Mouse (Mus musculus): ENCODE data around the gene Slc35f1. TPM values are rescaled to one million over a fixed set of nuclear protein-coding genes. Genes with fewer than 3 reads are reported as not detected.

Slc35f1 gene
- polyA plus RNA-seq, 1 experiment from 2014 or later = 1.7 TPM

- Histone ChIP-seq H3K36me3 (no peaks in the 10 kb centered on the region), H3K27ac (no peak overlapping the region), H3K4me1 (peaks cover 5% of the 10 kb centered on the region), H3K9me3 (replicated peaks) (no peaks in the 10 kb centered on the region), H3K27me3 (ENCODE audit: low read depth, poor library complexity, severe bottlenecking) (no peaks in the 10 kb centered on the region), H3K4me3 (no peak overlapping the region)
- DNase-seq (ENCODE audit: low spot score) = peak; percentile 48
- WGBS = 20% methylated on average over 10 of the region's 10 CpGs
These were observed 52.5 kb downstream of the Slc35f1 start for GRCm38 (mm10) chr10:52742671-52743379.

GRCm38 (mm10) chr10:52743831-52744230 lies 53.5 kb downstream of the Slc35f1 start:
- Histone ChIP-seq H3K4me1 (peaks cover 5% of the 10 kb centered on the region), H3K27me3 (ENCODE audit: low read depth, poor library complexity, severe bottlenecking) (no peaks in the 10 kb centered on the region), H3K36me3 (no peaks in the 10 kb centered on the region), H3K27ac (no peak overlapping the region), H3K4me3 (no peak overlapping the region), H3K9me3 (replicated peaks) (no peaks in the 10 kb centered on the region)
- WGBS = 90% methylated on average over 3 of the region's 3 CpGs
- no peak for DNase-seq (ENCODE audit: low spot score)

DNA sequence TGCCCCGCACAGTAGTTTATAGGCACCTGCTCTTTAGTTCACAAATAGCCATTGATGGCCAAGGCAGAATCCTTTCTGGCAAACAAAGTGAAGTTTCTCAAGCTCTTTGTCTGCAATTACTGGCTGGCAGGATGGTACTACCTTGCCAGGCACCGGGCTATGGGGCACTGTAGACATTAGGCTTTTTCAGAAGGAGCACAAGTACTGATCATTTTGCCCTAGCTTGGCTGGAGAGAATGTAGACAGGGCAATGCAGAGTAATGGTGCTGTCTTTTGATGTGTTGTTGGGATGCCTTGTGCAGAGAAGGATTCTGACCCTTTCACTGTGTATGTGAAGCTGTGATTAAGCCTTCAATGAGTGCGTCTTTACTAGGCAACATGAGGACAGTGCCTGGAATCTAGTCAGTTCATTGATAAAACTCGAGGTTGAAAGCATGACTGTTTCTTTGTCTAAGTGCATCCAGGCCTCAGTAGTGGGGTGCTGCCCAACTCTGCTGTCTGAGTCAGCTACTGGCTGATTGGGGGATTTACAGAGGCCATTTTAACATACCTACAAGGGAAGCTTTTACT lies 57.8 kb downstream of the Slc35f1 start:
- no peak for DNase-seq (ENCODE audit: low spot score)

GRCm38 (mm10) chr10:52755949-52756679 lies 65.8 kb downstream of the Slc35f1 start:
- Histone ChIP-seq H3K27me3 (ENCODE audit: low read depth, poor library complexity, severe bottlenecking) (no peaks in the 10 kb centered on the region), H3K27ac (no peak overlapping the region), H3K4me1 (no peaks in the 10 kb centered on the region), H3K36me3 (no peaks in the 10 kb centered on the region), H3K9me3 (replicated peaks) (no peaks in the 10 kb centered on the region), H3K4me3 (no peak overlapping the region)
- DNase-seq (ENCODE audit: low spot score) = no peak
- WGBS = 86% methylated on average over 13 of the region's 13 CpGs

More for the DNA sequence above, 57.8 kb downstream of the Slc35f1 start:
- H3K4me1 ChIP-seq = no peaks in the 10 kb centered on the region
- H3K27me3 ChIP-seq (ENCODE audit: low read depth, poor library complexity, severe bottlenecking) = no peaks in the 10 kb centered on the region
- WGBS = 83% methylated on average over 4 of the region's 4 CpGs
- H3K27ac ChIP-seq = no peak overlapping the region
- no peaks in the 10 kb centered on the region for H3K9me3 ChIP-seq (replicated peaks)
- H3K4me3 ChIP-seq = no peak overlapping the region
- H3K36me3 ChIP-seq = no peaks in the 10 kb centered on the region

- Histone ChIP-seq H3K4me1 (no peaks in the 10 kb centered on the region), H3K4me3 (no peak overlapping the region), H3K27ac (no peak overlapping the region), H3K36me3 (no peaks in the 10 kb centered on the region), H3K27me3 (ENCODE audit: low read depth, poor library complexity, severe bottlenecking) (no peaks in the 10 kb centered on the region), H3K9me3 (replicated peaks) (no peaks in the 10 kb centered on the region)
- no peak for DNase-seq (ENCODE audit: low spot score)
- 88% methylated on average over 4 of the region's 4 CpGs for WGBS
These were observed 67.3 kb downstream of the Slc35f1 start for GRCm38 (mm10) chr10:52757496-52758260.

DNA sequence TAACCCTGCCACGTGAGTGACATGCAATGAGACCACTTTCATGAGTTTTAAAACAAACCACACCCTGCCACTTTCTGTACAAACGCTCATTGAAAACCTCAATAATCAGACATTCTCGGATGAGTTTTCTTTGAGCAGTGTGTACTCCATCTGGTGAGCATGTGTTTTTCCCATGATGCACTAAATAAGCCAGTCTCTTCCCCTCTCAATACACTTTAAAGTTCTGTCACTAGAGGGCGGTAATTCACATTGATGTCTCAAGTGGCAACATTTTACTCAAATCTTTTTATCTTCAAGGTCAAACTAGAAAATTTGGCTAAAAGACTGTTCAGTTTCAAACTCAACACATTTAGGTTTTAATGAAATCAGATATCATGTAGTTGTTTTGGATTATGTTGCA lies 68.3 kb downstream of the Slc35f1 start:
- H3K27ac ChIP-seq = no peak overlapping the region
- no peaks in the 10 kb centered on the region for H3K36me3 ChIP-seq
- no peak for DNase-seq (ENCODE audit: low spot score)
- no peaks in the 10 kb centered on the region for H3K9me3 ChIP-seq (replicated peaks)
- H3K4me1 ChIP-seq = no peaks in the 10 kb centered on the region
- H3K27me3 ChIP-seq (ENCODE audit: low read depth, poor library complexity, severe bottlenecking) = no peaks in the 10 kb centered on the region
- no peak overlapping the region for H3K4me3 ChIP-seq
- 33% methylated on average over 4 of the region's 4 CpGs for WGBS

DNA sequence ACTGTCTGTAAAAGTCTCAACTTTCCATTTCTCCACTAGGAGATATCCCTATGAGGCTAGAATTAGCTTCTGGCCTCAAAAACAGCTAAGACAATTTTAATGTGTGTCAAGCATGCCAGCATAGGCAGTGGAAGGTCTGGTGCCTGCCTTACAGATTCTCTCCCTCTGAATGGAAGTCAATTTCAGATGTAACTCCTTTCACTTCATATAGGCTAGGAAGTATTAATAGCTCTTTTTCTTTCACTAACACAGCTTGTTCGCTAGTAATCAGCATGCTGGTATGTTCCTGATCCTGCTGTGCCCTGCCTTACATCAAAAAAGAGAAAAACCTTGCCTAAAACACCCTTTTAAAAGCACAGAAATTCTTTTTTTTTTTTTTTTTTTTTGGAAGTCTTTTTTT lies 70.2 kb downstream of the Slc35f1 start:
- H3K27me3 ChIP-seq (ENCODE audit: low read depth, poor library complexity, severe bottlenecking) = no peaks in the 10 kb centered on the region
- H3K4me3 ChIP-seq = no peak overlapping the region
- no peaks in the 10 kb centered on the region for H3K36me3 ChIP-seq
- no peak for DNase-seq (ENCODE audit: low spot score)
- H3K4me1 ChIP-seq = no peaks in the 10 kb centered on the region
- no peak overlapping the region for H3K27ac ChIP-seq
- H3K9me3 ChIP-seq (replicated peaks) = no peaks in the 10 kb centered on the region
- 87% methylated on average over 1 of the region's 1 CpGs for WGBS

GRCm38 (mm10) chr10:52779926-52780485 lies 89.7 kb downstream of the Slc35f1 start:
- no peak overlapping the region for H3K4me3 ChIP-seq
- 75% methylated on average over 4 of the region's 4 CpGs for WGBS
- H3K4me1 ChIP-seq = no peaks in the 10 kb centered on the region
- H3K27me3 ChIP-seq (ENCODE audit: low read depth, poor library complexity, severe bottlenecking) = no peaks in the 10 kb centered on the region
- H3K27ac ChIP-seq = no peak overlapping the region
- H3K36me3 ChIP-seq = no peaks in the 10 kb centered on the region
- H3K9me3 ChIP-seq (replicated peaks) = no peaks in the 10 kb centered on the region
- no peak for DNase-seq (ENCODE audit: low spot score)

GRCm38 (mm10) chr10:52787075-52787474 lies 96.7 kb downstream of the Slc35f1 start:
- no peak for DNase-seq (ENCODE audit: low spot score)
- Histone ChIP-seq H3K27ac (no peak overlapping the region), H3K4me1 (no peaks in the 10 kb centered on the region), H3K36me3 (no peaks in the 10 kb centered on the region), H3K27me3 (ENCODE audit: low read depth, poor library complexity, severe bottlenecking) (no peaks in the 10 kb centered on the region), H3K9me3 (replicated peaks) (no peaks in the 10 kb centered on the region), H3K4me3 (no peak overlapping the region)
- WGBS = 75% methylated on average over 2 of the region's 2 CpGs

- no peaks in the 10 kb centered on the region for H3K9me3 ChIP-seq (replicated peaks)
- H3K4me1 ChIP-seq = no peaks in the 10 kb centered on the region
- WGBS = 90% methylated on average over 6 of the region's 6 CpGs
- no peaks in the 10 kb centered on the region for H3K36me3 ChIP-seq
- no peaks in the 10 kb centered on the region for H3K27me3 ChIP-seq (ENCODE audit: low read depth, poor library complexity, severe bottlenecking)
- DNase-seq (ENCODE audit: low spot score) = no peak
- no peak overlapping the region for H3K27ac ChIP-seq
- no peak overlapping the region for H3K4me3 ChIP-seq
These were observed 101.2 kb downstream of the Slc35f1 start for GRCm38 (mm10) chr10:52791560-52791959.

DNA sequence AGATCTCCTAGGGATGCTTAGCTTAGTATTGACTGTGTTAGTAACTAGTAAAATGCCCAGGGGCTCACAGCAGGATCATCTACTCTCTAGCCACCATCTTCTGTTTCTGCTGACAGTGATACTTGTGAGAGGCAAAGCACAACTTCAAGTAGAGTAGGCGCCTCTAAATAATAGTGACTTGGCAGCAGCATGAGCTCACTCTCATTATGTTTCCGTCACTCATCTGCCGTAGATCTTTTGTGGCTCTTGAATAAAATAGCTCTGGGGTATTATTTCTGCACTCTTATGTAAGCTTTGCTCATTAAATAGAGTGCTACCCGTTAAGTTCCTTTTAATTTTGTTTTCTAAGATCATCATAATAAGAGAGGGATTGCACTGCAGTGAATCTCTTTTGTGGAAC lies 107.1 kb downstream of the Slc35f1 start:
- Histone ChIP-seq H3K4me3 (no peak overlapping the region), H3K27me3 (ENCODE audit: low read depth, poor library complexity, severe bottlenecking) (no peaks in the 10 kb centered on the region), H3K27ac (no peak overlapping the region), H3K4me1 (no peaks in the 10 kb centered on the region), H3K36me3 (no peaks in the 10 kb centered on the region), H3K9me3 (replicated peaks) (no peaks in the 10 kb centered on the region)
- WGBS = 89% methylated on average over 4 of the region's 4 CpGs
- DNase-seq (ENCODE audit: low spot score) = no peak

GRCm38 (mm10) chr10:52807808-52808207 lies 117.5 kb downstream of the Slc35f1 start:
- H3K27ac ChIP-seq = no peak overlapping the region
- H3K4me3 ChIP-seq = no peak overlapping the region
- no peaks in the 10 kb centered on the region for H3K36me3 ChIP-seq
- 74% methylated on average over 2 of the region's 2 CpGs for WGBS
- DNase-seq (ENCODE audit: low spot score) = no peak
- H3K9me3 ChIP-seq (replicated peaks) = no peaks in the 10 kb centered on the region
- H3K4me1 ChIP-seq = no peaks in the 10 kb centered on the region
- no peaks in the 10 kb centered on the region for H3K27me3 ChIP-seq (ENCODE audit: low read depth, poor library complexity, severe bottlenecking)
